Mouse (Mus musculus) intestine, embryonic 15.5 days (tissue): ENCODE measurements around the gene Dnmbp. TPM values are rescaled to one million over a fixed set of nuclear protein-coding genes. Genes with fewer than 3 reads are reported as not detected.
A peak's percentile ranks its signal among the peaks of the same experiment; 100 is the strongest.
"Not testable (repeated sequence)": the region's sequence is repeated elsewhere in the genome, so short reads cannot be mapped to it uniquely, and the experiment has no call there.

ENCODE experiments used
- ATAC-seq: fragments of 200-750 bp; cut with Nextera tagmentation; 2 replicates; pipeline ENCODE4 v1.8.0; 2017; ENCODE audit warnings: moderate TSS enrichment, moderate library complexity
- H3K27ac ChIP-seq: fragments of 300-500 bp; sonication (generic); 2 replicates; pipeline ENCODE4 v1.5.1; 2015; ENCODE audit warnings: mild to moderate bottlenecking, inconsistent platforms
- H3K27me3 ChIP-seq: fragments of 300-500 bp; sonication (generic); replicated peaks from 2 replicates; pipeline ENCODE4 v1.6.1; 2015; ENCODE audit warnings: inconsistent platforms
- H3K36me3 ChIP-seq: fragments of 300-500 bp; sonication (generic); 2 replicates; pipeline ENCODE4 v1.6.1; 2015; ENCODE audit warnings: inconsistent platforms
- H3K4me1 ChIP-seq: fragments of 300-500 bp; sonication (generic); replicated peaks from 2 replicates; pipeline ENCODE4 v1.6.1; 2015; ENCODE audit warnings: inconsistent platforms
- H3K4me2 ChIP-seq: fragments of 300-500 bp; sonication (generic); replicated peaks from 2 replicates; pipeline ENCODE4 v1.6.1; 2015; ENCODE audit warnings: mild to moderate bottlenecking, inconsistent platforms
- H3K4me3 ChIP-seq: fragments of 300-500 bp; sonication (generic); replicated peaks from 2 replicates; pipeline ENCODE4 v1.5.1; 2015; ENCODE audit warnings: inconsistent platforms
- H3K9ac ChIP-seq: fragments of 300-500 bp; sonication (generic); 2 replicates; pipeline ENCODE4 v1.6.1; 2015; ENCODE audit warnings: inconsistent platforms
- H3K9me3 ChIP-seq: fragments of 300-500 bp; sonication (generic); 2 replicates; pipeline ENCODE4 v1.6.1; 2016; ENCODE audit warnings: inconsistent platforms
- WGBS: fragments of 180-500 bp; shearing (Covaris S2); methylation state at CpG from one replicate; pipeline ENCODE4 v1.1.7; 2015; 5-methylcytosine and 5-hydroxymethylcytosine counted together
- polyA plus RNA-seq: library from polyadenylated mRNA; unstranded; fragments of >200 nt; fragmentation: Nextera tagmentation; extraction: Ambion mirVana; gene quantifications from 2 replicates; pipeline ENCODE4 v1.2.1, GENCODE M21; 2015

Dnmbp gene
- polyA plus RNA-seq, 1 experiment from 2014 or later = 37.0 TPM

DNA sequence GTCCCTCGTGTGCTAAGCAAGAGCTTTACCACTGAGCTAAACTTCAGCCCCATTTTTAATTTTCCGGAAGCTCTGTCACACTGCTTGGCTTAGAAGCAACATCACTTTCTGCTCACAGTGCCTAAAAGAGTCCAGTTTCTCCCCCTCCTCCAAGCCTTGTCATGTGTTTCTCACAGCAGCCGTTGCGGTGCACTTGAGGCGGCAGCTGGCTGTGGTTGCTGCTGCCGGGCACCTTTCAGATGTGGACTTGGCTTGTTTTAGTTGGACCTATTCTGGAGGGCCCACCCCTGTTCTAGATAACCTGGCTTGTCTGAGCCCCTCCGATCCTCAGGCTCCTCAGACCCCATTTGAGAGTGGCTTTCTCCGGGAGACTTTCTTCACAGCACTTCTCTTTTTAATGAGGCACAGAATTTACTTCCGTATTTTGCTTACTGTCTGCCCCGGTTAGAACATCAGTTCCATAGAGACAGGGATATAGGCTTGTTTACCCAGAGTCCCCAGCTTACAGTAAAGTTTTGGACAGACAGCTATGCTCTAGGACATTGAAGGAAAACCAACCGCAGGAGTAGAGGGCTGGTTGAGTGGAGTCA, 25.6 kb upstream of the Dnmbp start:
- Histone ChIP-seq H3K4me2 (no peak overlapping the region), H3K9me3 (no peaks in the 10 kb centered on the region), H3K36me3 (no peaks in the 10 kb centered on the region), H3K27me3 (no peaks in the 10 kb centered on the region), H3K4me1 (0 out of 2 replicates have a peak, but pooled peaks cover 5% of the 10 kb centered on the region), H3K4me3 (no peak overlapping the region), H3K27ac (no peak overlapping the region), H3K9ac (no peak overlapping the region)
- ATAC-seq = no peak
- 65% methylated on average over 11 of the region's 11 CpGs for WGBS

DNA sequence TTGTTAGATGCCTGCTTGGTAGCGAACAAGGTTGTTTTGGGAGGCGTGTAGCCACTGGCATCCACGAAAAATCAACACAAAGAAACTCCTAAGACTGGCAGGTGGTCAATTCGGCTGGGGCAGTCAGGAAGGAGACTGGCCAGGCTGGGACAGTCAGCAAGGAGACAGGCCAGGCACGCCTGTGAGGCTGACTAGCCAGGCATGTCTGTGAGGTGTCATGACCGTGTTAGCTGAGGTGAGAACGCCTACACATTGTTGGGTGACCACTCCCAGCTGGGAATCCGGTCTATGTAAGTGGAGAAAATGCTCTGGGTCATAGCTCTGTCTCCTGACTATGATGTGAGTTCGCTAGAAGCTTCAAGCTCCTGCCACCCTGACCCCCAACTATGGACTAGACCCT, 22.8 kb upstream of the Dnmbp start:
- ATAC-seq = no peak
- 77% methylated on average over 9 of the region's 9 CpGs for WGBS
- Histone ChIP-seq H3K27ac (no peak overlapping the region), H3K9ac (no peak overlapping the region), H3K4me1 (peaks cover 10% of the 10 kb centered on the region; the same call in 1 of the 2 replicates), H3K9me3 (no peaks in the 10 kb centered on the region), H3K4me3 (no peak overlapping the region), H3K36me3 (no peaks in the 10 kb centered on the region), H3K4me2 (no peak overlapping the region), H3K27me3 (no peaks in the 10 kb centered on the region)

DNA sequence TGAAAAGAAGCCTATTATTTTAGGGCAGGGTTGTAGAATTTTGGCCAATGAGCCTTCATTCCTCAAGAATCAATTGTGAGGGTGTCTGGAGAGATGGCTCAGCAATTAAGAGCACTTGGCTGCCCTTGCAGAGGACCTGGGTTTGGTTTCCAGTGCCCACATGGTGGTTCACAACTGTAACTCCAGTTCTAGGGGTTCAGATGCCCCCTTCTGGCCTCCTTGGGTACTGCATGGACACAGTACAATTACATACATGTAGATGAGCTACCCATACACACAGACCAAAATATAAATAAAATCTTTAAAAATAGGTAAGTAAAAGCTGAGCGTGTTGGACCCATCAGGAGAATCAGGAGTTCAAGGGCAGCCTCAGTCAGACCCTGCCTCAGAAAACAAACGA, 21.2 kb upstream of the Dnmbp start:
- 92% methylated on average over 2 of the region's 2 CpGs for WGBS
- Histone ChIP-seq H3K9ac (no peak overlapping the region), H3K36me3 (no peaks in the 10 kb centered on the region), H3K27me3 (no peaks in the 10 kb centered on the region), H3K9me3 (no peaks in the 10 kb centered on the region), H3K4me2 (no peak overlapping the region), H3K4me3 (no peak overlapping the region), H3K27ac (no peak overlapping the region), H3K4me1 (peaks cover 13% of the 10 kb centered on the region; the same call in 1 of the 2 replicates)
- ATAC-seq = no peak

DNA sequence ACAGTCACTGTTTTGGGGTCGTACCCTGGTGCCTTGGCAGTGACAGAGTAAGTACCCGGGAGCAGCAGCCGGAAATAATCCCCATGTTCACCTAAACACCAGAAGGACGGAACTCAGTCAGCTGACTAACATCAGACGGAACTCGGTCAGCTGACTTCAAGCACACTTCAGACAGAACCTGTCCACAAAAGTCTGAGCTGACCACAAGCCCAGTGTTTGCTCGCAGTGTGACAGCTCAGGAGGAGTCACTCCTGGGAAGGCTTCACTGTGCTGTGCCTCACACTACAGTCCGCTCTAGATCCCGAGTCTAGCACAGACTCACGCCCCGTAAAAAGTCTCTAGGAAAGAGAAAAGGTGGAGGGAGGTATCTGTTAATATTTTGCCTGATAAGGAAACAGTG, 20.0 kb upstream of the Dnmbp start:
- Histone ChIP-seq H3K4me3 (no peak overlapping the region), H3K9me3 (no peaks in the 10 kb centered on the region), H3K27ac (no peak overlapping the region), H3K27me3 (no peaks in the 10 kb centered on the region), H3K4me1 (peaks cover 8% of the 10 kb centered on the region; the same call in 1 of the 2 replicates), H3K9ac (no peak overlapping the region), H3K36me3 (no peaks in the 10 kb centered on the region), H3K4me2 (no peak overlapping the region)
- ATAC-seq = no peak
- whole genome bisulfite sequencing = 83% methylated on average over 11 of the region's 11 CpGs

DNA sequence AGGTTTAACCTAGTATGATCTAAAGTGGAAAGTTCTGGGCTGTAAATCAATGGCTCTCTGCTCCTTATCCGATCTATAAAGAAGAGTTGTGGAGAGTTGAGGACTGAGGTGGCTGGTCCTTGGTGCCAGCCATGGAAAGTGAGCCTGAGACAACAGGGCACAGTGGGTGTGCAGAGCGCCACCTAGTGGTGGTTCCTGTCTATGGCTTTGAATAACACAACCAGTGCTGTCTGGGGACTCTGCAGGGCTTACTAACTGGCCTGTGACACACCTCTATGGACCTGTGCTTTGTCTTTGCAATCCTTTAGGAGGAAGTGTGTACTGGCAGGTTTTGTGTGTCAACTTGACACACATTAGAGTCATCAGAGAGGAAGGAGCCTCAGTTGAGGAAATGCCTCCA, 19.2 kb upstream of the Dnmbp start:
- Histone ChIP-seq H3K4me2 (no peak overlapping the region), H3K27me3 (no peaks in the 10 kb centered on the region), H3K36me3 (no peaks in the 10 kb centered on the region), H3K9me3 (no peaks in the 10 kb centered on the region), H3K4me1 (peaks cover 8% of the 10 kb centered on the region; the same call in 1 of the 2 replicates), H3K4me3 (no peak overlapping the region), H3K9ac (no peak overlapping the region), H3K27ac (no peak overlapping the region)
- peak; percentile 58 for ATAC-seq
- WGBS = 25% methylated on average over 2 of the region's 2 CpGs

DNA sequence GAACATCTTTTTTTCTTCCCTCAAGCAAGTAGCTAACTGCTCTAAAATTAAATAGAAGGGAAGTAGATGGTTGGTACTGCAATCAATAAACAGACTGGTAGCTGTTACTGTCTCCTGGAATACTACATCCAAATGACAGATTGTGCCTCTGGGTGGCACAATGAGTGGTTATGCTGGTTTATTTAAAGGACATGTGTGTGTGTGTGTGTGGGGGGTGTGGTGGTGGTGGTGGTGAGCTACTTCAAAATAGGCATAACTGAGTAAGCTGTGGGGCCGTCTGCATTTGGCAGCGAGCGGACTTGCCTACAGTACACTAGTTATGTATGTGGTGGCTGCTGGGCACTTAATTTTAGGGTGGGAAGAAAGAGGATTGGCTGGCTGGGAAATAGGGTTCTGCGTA, 17.9 kb upstream of the Dnmbp start:
- Histone ChIP-seq H3K36me3 (no peaks in the 10 kb centered on the region), H3K9ac (no peak overlapping the region), H3K4me1 (peaks cover 8% of the 10 kb centered on the region; the same call in 1 of the 2 replicates), H3K27me3 (no peaks in the 10 kb centered on the region), H3K9me3 (no peaks in the 10 kb centered on the region), H3K4me3 (no peak overlapping the region), H3K4me2 (no peak overlapping the region), H3K27ac (peak overlapping the region; percentile 36; the same call in 1 of the 2 replicates)
- no peak for ATAC-seq
- 80% methylated on average over 4 of the region's 4 CpGs for WGBS

DNA sequence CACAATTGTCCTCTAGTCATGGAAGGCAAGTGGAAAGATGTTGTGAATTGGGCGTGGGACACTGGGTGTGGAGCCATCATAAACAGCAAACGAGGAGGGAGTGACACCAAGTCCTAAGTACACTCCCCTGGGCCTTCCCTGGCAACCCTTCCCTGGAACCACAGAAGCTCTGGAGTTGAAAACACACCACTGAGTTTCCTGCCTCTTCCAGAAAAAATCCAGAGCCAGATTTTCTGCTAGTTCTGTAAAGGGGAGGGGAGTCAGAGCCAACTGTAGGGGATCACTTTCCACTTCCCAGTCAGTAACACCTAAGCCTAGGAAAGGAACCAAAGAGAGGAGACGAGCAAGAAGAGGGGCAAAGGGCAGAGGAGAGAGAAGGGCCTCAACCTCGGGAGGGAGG, 17.4 kb upstream of the Dnmbp start:
- Histone ChIP-seq H3K4me3 (no peak overlapping the region), H3K4me1 (peaks cover 8% of the 10 kb centered on the region; the same call in 1 of the 2 replicates), H3K4me2 (no peak overlapping the region), H3K27me3 (no peaks in the 10 kb centered on the region), H3K36me3 (no peaks in the 10 kb centered on the region), H3K27ac (peak overlapping the region; percentile 36; the same call in 1 of the 2 replicates), H3K9me3 (no peaks in the 10 kb centered on the region), H3K9ac (no peak overlapping the region)
- WGBS = 12% methylated on average over 4 of the region's 4 CpGs
- peak; percentile 86 for ATAC-seq

DNA sequence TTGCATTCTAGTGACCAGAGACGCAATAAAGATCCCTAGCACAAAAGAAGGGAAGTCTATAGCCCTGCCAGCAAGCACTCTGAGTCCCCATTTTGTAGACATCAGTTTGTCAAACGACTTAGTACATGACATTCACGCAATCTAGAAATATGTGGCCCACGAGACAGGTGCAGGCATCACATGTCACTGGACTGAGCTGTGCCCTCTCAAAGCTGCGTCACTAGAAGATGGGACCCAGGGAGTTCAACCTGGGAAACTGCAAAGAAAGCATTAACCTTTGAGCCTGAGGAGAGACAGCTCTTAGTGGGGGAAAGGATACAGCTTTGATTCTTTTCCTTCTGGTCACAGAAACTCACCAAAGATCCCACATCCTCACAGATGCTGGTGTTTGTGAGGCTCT, 15.3 kb upstream of the Dnmbp start:
- Histone ChIP-seq H3K27ac (no peak overlapping the region), H3K36me3 (no peaks in the 10 kb centered on the region), H3K9me3 (no peaks in the 10 kb centered on the region), H3K9ac (no peak overlapping the region), H3K27me3 (no peaks in the 10 kb centered on the region), H3K4me1 (peaks cover 8% of the 10 kb centered on the region; the same call in 1 of the 2 replicates), H3K4me3 (no peak overlapping the region), H3K4me2 (no peak overlapping the region)
- 73% methylated on average over 5 of the region's 5 CpGs for WGBS
- no peak for ATAC-seq

DNA sequence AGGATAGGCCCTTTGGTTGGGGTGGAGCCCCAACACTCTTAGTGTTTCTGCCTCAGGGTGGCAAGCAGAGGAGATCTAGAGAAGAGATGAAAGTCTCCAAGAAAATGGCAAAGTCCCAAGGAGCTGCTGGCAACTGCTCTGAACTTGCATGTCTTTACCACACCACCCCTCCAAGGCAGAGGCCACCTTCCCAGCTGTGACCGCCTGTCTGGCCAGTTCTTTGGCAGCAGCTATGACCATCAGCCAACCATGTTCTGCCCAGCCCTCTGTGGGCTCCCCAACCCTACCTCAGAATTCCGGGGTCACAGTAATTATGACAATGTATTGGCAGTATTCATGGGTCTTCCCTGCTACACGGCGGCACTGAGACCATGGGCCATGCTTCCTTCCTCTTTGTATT, 14.9 kb upstream of the Dnmbp start:
- ATAC-seq = no peak
- Histone ChIP-seq H3K4me1 (peaks cover 8% of the 10 kb centered on the region; the same call in 1 of the 2 replicates), H3K27me3 (no peaks in the 10 kb centered on the region), H3K4me2 (no peak overlapping the region), H3K27ac (no peak overlapping the region), H3K9ac (no peak overlapping the region), H3K9me3 (no peaks in the 10 kb centered on the region), H3K36me3 (no peaks in the 10 kb centered on the region), H3K4me3 (no peak overlapping the region)
- 82% methylated on average over 4 of the region's 4 CpGs for WGBS

DNA sequence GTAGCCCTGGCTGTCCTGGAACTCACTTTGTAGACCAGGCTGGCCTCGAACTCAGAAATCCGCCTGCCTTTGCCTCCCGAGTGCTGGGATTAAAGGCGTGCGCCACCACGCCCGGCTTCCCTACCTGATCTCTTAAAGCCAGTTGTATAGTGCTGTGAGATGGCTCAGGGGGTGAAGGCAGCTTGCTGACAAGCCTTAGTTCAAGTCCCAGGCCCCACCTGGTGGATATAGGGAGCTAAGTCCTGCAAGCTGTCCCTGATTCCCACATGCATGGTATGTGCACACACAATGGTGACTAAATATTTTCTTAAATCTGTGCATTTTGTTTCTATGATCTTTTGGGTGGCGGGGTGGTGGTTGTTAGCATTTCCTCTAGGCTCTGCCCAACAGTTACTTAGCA, 12.9 kb upstream of the Dnmbp start:
- H3K36me3 ChIP-seq, ATAC-seq, H3K4me2 ChIP-seq, H3K4me3 ChIP-seq, H3K9me3 ChIP-seq, H3K27me3 ChIP-seq, H3K9ac ChIP-seq, H3K4me1 ChIP-seq, H3K27ac ChIP-seq: not testable (repeated sequence)
- WGBS = 83% methylated on average over 8 of the region's 8 CpGs

DNA sequence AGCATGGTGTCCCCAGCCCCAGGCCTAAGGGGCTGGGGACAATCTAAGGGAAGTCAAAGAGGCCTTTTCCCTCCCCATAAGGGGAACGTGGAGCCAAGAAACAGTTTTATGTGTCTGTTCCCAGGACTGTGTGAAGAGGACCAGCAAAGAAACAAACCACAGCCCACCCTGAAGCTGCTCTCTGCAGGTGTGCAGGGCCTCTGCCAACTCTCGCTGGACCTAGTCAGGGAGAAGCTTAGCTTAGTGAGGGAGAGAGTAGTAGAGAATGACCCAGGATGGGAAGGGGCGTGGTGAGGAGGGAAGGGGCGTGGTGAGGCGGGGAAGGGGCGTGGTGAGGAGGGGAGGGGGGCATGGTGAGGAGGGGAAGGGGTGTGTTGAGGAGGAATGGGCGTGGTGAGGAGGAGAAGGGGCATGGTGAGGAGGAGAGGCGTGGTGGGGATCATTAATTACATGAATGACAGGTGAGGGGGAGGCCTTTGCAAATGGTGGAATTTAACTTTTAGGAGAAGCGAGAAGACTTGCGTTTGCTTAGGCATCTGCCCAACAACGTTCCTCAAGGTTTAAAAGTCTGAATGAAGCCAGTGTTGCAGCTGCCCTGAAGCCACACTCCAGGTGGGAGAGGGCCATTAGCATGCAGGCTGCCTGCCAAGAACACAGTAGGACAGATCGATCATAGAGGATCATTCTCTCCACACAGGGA, 9.3 kb upstream of the Dnmbp start:
- Histone ChIP-seq H3K36me3 (no peaks in the 10 kb centered on the region), H3K9me3 (no peaks in the 10 kb centered on the region), H3K27me3 (no peaks in the 10 kb centered on the region), H3K4me3 (no peak overlapping the region), H3K4me2 (0 out of 2 replicates have a peak overlapping the region, but pooled peaks have one; percentile 7), H3K27ac (no peak overlapping the region), H3K4me1 (no peaks in the 10 kb centered on the region), H3K9ac (no peak overlapping the region)
- ATAC-seq = peak; percentile 56
- WGBS = 10% methylated on average over 11 of the region's 12 CpGs

DNA sequence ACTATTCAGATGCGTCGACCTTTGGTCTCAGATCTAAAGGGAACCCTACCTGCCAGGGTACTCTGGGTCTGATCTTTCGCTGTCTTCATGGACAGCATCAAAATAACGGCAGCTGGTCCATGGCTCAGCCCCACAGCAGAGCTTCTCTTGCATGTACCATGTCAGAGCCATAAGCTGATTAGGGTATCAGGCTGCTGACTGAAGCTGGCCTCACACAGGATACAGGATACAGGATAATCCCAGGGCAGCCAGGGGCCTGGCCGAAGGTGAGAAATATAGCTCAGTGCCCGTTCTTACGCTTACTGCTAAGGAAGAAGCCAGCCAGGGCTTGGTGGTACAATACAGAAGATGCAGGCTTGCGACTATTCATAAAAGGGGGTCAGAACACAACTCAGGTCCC, 4.6 kb upstream of the Dnmbp start:
- 84% methylated on average over 8 of the region's 8 CpGs for WGBS
- no peak overlapping the region for H3K9ac ChIP-seq
- no peaks in the 10 kb centered on the region for H3K27me3 ChIP-seq
- no peak overlapping the region for H3K27ac ChIP-seq
- no peak overlapping the region for H3K4me3 ChIP-seq
- ATAC-seq = no peak
- no peaks in the 10 kb centered on the region for H3K9me3 ChIP-seq
- no peaks in the 10 kb centered on the region for H3K36me3 ChIP-seq
- no peak overlapping the region for H3K4me2 ChIP-seq
- no peaks in the 10 kb centered on the region for H3K4me1 ChIP-seq

DNA sequence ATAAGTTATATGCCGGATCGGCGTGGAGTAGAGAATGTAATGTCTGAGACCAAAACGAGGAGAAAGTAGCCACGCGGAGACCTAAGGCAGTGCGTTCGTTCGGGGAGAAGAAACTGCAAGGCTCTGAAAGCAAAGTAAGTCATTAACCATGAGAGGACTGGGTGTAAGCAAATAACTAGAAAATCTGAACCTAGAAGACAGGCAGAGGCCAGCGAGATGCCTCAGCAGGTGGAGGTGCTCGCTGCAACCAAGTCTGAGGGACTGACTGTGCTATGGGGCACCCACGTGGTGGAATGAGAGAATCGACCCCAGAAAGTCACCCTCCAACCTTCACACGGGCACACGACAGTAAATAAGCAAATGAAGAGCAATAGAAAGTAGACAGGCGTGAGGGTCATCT, 3.1 kb upstream of the Dnmbp start:
- Histone ChIP-seq H3K27me3 (no peaks in the 10 kb centered on the region), H3K4me3 (no peak overlapping the region), H3K4me2 (no peak overlapping the region), H3K27ac (no peak overlapping the region), H3K4me1 (peaks cover 15% of the 10 kb centered on the region), H3K36me3 (no peaks in the 10 kb centered on the region), H3K9me3 (no peaks in the 10 kb centered on the region), H3K9ac (no peak overlapping the region)
- ATAC-seq = no peak
- 62% methylated on average over 16 of the region's 16 CpGs for WGBS
